Mouse (Mus musculus): ENCODE measurements around the gene Glb1l.

DNA sequence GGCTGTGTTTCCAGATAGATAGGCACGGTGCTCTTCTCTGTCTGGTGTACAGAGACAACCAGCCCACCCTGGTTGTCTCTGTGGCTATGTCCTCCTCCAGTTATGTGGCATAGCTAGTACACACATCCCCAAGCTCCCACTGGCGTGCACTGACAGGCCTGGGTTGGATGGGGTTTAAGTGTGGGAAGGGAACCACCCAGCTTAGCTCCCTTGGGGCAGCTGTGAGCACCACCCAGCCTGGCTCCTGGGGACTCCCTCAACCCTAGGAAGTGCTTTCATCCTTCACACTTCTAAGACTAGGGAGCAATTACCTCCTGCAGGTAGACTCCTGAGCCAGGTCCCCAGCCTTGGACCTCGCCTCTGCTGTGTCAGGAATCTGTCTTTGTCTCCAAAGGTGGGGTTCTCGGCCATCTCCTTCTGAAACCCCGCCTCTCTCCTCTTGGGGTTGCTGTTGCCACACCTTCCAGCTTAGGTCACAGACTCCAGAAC is 21.1 kb upstream of the Glb1l start, which contains the start of gene A630095N17Rik:
- TF ChIP-seq CTCF (IDR thresholded peaks at IDR 0.05; ENCODE audit: low read depth) (no peak), EP300 (IDR thresholded peaks at IDR 0.05; ENCODE audit: low read depth) (no peak)
